Mouse (Mus musculus) CH12F3 (cell line): Measurements from ENCODE around the gene Scamp2.

Experiments used
- in situ Hi-C: fragments of 300-500 bp; cut with MboI; formaldehyde crosslinking; loops from 2 replicates; pipeline ENCODE4 v1.14.3; 2020; ENCODE audit warnings: low sequenced_read_pairs

Gene Scamp2

DNA sequence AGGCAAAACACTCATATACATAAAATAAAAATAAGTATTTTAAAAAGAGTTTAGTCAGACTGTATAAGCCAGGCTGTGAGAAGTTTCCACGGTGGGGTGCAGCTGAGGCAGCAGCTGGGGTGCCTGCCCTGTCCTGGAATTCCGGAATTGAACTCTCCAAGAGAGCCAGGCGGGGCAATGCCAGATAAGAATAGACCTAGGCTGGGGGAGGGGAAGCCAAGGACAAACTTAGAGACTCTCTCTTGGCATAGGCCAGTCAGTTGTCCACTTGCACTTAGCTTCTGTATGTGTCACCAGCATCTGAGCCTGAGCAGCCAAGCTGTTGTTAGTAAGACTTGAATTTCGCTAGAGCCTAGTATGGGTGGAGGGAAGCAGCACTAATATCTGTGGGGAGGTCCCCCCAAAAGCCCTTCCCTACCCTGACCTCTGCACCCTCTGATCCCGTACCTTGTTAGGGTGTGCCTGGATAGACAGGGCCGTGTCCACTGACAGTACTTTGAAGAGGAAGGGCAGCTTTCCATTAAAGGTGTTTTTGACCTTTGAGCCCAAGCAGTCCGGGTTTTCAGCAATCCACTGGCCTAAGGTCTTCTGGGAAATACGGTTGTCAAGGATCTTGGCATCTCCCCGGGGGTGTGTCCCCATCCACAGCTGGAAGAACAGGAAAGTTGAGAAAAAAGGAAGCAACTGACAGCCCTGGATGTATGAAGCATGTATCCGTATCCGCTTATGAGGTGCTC, 10.4 kb upstream of the Scamp2 start:
- in situ Hi-C loops = no loop called here

DNA sequence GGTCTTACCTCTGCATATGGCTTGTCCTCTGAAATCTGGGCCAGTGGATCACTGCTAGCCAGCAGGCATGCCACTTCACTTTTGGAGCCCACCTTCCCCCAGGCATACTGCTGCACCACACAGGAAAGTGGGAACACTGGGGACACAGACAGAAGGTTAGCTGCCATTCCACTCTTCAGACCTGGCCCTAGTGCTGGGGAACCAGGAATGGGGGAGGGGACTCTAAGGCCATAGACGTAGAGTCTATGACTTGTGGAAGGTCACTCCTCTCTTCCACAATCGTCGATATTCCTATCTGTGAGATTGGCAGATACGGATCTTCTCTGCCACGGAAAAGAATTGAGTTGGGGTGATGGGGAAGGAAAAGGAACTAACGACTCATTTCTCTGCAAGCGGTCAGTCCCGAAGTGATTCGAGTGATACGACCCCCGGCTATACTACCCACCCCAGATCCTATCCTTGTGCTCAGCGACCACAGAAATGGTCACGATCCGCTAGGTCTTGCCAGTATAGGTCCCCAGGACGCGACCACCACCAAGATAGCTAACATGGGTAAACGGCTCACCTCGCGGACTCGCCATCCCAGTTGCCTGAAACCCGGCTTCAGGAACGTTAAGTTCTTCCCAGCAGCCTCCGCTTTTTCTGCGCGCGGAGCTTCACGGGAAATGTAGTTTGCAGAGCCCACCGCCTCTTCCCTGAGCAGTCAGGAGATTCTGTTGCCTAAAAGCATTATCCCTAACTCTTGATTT, 8.4 kb upstream of the Scamp2 start, which contains the start of gene Mpi:
Gene Mpi (minus strand): TSS at position 625 of the 749 bp plus-strand sequence.
- in situ Hi-C loops = no loop called here

DNA sequence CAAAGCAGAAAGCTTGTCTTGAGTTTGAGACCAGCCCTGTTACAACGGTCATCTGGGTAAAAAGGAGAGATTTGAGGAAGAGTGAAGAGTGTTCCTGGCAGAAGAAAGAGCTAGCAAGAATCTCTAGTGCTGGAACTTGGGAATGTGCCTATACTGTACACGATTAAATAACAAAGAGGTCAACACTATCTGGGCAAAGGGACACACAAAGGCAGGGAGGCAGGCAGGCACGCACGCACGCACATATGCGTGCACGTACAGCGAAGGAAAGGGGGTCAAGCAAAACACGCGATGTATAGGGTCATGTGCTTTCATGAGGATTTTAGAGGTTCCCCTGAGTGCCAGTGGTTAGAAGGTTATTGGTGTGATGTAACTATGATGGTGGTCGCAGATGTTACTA, 7.6 kb upstream of the Scamp2 start:
- in situ Hi-C loops = no loop called here

DNA sequence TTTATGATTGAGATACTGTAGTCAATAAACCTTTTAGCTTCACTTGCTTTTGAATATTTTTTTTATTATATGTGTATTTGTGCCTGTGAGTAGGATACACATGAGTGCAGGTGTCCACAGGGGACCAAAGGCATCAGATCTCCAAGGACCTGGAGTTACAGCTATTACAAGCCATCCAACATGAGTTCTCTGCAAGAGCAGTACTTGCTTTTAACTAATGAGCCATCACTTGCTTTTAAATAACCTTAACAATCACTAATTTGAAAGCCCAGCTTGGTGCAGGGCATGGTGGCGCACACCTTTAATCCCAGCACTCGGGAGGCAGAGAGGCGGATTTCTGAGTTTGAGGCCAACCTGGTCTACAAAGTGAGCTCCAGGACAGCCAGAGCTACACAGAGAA, 6.0 kb upstream of the Scamp2 start:
- in situ Hi-C loops = no loop called here

DNA sequence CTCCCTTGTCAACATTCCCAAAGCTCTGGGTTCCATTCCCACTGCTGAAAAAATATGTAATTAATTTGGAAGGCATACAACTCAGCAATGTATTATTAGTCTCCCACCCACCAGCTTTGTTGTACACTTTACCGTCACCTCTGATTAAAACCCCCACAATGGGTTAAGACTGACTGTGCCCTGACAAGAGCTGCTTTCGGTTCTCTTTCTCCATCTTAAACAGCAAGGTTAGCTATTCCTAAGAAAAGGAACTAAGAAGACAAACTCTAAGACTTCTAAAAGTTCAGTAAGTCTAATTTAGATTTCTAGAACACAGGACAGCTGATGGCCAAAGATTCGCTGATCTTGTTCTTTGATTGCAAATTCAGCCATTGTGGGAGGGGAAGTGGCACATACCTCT, 3.5 kb upstream of the Scamp2 start:
- in situ Hi-C loops = no loop called here

DNA sequence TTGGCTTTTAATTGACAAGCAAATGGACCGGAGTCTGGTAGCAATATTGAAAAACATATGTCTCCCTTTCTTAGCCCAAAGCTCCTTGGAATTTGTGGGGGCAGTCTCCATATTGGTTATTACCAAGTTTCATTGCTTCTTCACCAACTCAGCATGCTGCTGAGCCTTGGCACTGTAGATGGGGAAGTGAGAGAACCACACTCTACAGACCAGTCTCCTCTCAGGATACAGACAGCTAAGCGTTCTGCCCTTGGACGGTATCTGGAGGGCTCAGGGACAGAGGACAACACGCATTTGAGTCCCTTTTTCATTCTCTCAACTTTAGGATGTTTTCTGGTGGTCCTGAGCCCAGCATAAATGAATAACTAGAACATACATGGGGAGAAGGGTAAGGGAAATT, 2.1 kb upstream of the Scamp2 start:
- in situ Hi-C loops = no loop called here

DNA sequence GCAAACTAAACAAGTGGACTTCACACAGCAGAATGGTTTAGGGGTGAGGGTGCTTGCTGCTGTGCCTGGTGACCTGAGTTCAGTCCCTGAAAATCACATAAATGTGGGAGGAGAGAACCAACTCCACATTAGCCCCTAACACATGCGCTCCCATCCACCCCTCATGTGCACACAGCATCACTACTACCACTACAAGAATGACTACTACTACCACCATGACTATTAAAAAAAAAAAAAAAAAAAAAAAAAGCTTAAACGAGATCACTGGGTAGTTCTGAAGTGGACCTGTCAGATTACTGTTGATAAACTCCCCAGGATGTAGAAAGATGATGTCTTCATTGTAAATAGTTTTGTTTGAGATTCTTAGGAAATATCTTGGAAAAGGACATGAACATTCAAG, 1.2 kb upstream of the Scamp2 start:
- in situ Hi-C loops = no loop called here

DNA sequence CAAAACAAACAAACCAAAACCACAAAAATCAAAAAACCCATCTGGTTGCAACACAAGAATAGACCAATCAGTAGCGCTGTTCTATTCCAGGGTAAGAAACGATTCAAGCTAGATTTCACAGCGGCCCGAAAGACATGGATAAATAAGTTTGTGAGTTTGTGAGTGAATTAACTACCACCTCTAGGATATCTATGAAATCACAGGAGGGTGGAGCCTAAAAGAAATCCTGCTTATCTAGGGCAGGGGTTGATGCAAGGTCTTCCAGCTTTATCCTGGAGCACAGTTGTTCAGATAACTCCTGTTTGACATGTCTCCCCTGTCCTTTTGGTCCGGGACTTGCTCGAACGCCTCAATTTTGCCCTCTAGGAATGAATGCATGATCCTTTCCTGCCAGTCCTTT, 480 bp upstream of the Scamp2 start:
- in situ Hi-C loops = no loop called here

DNA sequence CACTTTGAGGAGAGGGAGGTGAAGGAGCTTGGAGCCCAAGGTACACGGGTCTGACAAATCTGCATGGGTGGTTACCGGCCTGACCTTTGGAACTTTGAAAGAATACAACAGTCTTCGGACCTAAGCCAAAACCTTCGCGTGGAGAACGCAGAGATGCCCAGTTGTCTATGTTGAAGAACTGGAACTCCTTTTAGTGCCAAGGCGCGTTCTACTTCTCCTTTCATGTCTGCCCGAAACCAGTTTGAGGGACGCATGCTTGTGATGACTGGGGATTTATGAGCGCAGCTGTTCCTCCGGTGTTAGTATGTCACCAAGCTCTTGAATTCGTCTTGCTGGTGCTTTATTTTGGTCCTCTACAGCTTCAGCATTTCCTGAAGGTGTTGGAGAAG, 962 bp downstream of the Scamp2 start:
- in situ Hi-C loops = no loop called here

DNA sequence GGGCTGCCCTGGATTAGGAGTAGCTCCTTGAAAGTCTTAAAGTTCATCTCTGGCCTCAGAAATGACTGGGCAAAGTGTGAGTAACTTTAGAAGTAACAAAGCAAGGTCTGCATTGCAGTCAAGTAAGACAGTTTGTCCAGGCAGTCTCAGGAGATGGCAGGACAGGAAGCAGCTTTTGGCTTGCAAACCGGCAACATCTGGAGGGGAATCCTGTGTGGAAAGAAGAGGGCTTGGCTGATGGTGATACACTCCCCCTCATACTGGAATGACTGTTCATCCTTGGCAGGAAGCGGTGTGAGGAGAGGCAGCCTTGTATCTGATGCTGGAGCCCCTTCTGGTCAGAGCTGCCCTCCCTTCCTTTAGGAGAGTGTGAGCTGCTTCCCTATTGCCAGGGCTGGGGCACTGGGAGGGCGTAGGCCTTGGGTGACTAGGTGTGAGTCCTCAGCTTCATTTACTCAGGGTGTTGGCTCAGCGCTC, 2.2 kb downstream of the Scamp2 start:
- in situ Hi-C loops = no loop called here

DNA sequence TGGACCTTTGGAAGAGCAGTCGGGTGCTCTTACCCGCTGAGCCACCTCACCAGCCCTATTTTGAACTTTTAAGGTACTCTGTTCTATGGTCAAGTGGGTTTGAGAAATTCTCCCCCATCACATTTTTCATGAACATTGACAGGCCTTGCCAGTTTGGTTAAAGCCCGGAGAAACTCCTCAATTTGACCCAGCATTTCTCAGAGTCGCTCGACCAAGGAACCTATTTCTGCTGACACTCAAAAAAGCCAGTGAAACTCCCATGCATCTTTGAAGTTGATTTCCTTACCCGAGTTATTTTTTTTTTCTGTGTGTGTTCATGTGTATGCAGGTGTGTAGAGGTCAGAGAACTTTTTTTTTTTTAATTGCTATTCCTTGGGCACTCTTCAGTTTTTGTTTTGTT, 3.9 kb downstream of the Scamp2 start:
- in situ Hi-C loops = no loop called here

DNA sequence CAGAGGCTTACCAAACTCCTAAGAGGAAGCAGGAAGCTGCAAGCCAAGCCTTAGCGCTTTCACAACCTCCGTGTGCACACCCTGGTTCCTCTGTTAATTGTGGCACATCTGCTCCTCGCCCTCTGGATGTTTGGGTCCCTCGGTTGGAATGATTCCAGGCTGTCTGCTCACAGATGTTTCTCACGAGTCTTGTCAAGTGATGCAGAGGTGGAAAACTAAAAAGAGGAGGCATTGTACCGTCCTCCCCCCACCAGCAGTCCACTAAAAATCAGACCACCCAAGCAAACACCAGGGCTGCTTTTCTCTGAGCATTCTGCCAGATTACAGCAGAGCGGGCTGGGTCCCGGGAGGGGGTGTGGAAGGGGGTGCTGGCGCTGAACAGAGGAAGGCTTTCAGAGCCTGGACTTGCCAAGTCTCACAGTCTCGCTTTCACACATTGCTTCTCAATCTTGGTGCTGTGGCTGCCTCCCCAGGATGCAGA, 5.0 kb downstream of the Scamp2 start:
- in situ Hi-C loops = no loop called here

DNA sequence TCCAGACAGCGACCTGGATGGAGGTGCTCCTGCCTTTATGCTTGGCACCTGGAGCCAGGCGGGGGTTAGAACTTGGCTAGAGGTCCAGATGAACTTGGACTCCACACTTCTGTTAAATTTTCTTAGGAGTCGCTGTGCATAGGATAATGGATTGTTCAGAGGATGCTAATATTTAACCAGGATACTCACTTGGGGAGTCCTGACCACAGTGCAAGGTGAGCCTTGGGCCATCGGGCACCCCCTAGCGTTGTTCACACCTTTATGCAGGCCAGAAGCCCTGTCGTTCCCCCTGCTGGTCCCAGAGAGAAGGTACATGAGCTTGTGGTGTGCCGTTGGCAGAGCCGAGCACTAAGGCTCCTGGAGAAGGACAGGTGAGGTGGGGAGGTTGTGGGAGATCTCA, 6.1 kb downstream of the Scamp2 start:
- in situ Hi-C loops = no loop called here

DNA sequence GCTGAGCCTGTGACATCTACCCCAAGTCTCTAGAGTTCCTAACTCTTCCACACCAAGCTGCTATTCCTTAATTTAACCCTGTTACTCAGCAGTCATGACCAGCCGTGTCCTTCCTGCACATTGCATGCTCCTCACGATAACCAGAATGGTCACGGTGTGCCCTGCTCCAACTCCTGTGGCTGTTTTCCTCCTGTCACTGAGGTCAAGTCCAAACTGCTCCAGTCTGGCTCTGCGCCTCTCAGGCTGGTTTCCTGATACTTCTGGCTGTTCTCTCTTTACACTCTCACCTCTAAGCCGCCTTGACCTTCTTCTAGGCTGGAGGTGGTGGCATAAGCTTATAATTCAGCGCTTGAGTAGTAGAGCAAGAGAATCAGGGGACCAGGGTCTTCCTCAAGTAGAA, 7.8 kb downstream of the Scamp2 start:
- in situ Hi-C loops = no loop called here

DNA sequence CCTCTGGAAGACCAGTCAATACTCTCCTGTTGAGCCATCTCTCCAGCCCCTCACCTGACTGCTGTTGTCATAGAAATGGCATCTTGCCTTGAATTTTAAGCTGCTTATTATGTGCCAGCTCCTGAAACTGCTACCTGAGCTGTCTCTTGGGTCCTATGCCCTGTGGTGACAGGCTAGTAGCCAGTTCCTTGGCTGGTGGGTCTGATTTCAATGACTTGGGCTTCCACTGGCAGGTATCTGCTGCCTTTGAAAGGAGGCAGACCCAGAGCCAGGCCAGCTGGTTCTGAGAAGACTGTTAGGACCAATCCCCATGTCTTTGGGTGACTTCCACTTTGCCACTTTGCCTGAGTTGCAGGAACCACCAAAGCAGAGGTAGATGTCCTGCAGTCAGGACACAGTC, 13.7 kb downstream of the Scamp2 start:
- in situ Hi-C loops = no loop called here

DNA sequence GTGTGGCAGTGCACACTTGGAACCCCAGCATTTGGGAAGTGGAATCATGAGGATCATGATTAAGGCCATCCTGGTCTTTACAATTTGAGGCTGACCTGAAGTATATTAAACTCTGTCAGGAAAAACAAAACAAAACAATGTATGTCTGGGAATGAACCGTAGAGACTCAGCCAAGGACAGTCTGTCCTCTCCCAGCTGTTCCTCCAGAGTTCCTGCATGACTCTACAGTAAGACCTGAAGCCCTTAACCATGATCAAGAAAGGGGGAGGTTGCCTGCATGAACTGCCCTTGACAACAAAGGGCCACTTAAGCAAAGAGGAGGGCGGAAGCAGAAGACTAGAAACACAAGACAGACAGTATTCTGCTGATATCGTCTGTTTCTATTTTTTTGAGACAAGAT, 14.8 kb downstream of the Scamp2 start:
- in situ Hi-C loops = no loop called here

DNA sequence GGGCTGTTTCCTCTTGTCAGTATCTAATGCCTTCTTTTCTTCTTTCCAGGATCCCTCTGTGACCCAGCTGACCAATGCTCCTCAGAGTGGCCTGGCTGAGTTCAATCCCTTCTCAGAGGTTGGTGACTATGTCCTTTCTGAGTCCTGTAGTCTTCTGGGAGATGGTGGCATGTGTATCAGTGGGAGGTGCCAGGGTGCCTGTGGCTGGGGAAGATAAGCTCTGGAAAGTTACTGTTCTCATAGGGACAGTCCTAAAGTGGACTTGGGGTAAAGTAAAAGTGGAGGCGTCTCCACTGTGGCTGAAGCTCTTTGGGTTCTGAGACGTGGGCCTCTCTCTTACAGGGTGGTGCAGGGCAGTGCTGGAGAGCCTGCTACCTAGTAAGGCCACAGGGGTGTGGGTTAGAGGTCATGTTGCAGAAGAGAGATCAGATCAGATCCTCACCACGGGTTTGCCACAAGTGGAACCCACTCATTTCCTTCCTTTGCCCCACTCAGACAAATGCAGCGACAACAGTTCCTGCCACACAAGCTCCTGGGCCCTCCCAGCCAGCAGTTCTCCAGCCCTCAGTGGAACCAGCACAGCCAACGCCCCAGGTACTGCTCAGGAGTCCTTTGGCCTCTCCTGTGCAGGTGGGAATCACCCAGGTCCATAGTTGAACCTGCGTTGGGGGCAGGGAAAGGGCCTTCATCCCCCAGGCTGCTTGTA, 16.6 kb downstream of the Scamp2 start:
- in situ Hi-C loops = no loop called here

DNA sequence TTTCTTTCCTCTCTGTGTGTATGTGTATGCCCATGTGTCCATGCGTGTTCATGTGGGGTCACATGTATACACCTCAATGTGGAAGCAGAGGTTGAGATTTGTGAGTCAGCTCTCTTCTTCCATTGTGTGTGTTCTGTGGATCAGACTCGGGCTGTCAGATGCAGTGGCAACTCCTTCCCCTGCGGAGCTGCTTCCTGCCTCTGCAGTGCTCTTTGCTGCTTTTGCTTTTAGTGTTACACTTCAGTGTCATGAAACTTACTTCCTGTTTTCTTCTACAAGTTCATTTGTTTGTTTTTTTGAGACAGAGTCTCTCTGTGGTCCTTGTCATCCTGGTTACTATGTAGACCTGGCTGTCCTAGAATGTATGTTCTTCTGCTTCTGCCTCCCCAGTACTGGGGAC, 24.2 kb downstream of the Scamp2 start:
- in situ Hi-C loops = no loop called here

DNA sequence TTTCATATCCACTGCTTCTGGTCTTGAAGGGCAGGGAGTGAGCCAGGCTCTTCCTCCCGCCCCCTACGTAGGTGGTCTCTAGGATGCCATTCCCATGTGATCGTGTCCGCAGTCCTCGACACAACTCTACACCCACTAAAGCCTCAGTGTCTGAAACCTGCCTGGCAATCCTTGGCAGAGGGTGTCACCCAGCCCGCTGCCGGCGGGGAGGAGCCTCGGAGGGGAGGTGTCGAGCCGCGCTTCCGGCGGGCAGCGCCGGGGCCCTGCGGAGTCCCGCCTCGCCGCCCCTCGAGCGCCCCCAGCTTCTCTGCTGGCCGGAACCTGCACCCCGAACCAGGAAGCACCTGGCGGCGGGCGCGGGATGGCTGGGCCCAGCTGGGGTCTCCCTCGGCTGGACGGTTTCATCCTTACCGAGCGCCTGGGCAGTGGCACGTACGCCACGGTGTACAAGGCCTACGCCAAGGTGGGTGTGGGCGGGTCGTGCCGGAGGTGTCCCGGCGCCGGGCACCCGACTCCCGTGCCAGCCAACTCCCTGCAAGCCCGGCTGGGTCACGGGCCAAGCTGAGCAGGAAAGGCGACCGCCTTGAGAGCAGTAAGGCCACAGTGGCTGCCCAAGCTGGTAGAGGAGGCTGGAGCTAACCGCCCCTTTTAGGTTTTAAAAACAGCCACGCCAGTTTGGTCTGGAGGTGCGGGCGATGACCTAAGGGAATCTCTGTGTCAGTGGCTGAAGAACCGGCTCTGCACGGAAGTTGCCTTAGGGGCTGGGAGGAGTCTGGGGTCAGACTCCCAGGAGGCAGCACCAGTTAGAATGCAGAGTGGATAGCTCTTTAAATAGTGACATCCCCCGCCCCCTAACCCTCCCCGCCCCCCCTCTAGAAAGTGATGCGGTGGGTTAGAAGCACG, 28.7 kb downstream of the Scamp2 start, which contains the start of gene Ulk3:
Gene Ulk3 (plus strand): TSS at position 229 of the 903 bp plus-strand sequence.
- in situ Hi-C loops = no loop called here

DNA sequence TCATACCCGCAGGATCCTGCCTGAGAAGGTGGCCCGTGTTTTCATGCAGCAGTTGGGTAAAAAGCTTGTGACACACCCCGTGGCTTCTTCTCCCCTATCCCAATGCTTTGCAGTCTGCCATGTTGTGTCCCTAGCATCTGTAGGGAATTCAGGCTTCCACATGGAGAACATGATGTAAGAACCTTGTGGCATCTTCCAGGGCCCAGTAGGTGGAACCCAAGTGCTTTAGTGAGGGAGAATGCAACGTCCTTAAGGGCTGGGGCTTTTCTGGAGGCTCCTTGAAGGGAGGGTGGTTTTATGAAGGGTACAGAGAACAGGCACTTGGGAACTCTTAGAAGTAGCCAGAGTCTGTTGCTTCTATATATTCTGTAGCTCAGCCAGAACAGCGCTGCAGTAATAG, 30.0 kb downstream of the Scamp2 start:
- in situ Hi-C loops = no loop called here
